Comparison of ENCODE assay signal across 8 mouse cellular contexts in the genomic region with DNA sequence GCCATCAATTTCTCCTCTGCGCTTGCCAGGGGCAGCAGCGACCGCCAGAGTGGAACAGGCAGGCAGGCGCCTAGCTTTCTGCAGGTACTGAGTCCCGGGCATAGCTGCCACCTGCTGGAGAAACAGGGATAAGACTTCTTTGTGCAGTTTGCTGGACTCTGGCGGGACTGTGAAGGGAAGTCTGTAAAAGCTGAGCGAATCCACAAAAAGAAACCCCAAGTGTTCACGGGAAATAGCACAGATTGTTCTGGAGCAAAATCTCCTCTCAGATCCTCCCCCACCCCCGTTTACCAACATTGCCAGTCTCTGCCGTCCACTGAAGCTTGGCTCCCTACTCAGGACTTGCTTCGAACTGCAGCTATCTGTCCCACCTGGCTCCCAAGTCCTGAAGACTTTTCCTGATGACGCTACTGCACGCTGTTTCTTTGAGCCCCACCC. TPM values are rescaled to one million over a fixed set of nuclear protein-coding genes. Genes with fewer than 3 reads are reported as not detected.
DNase-seq lines count a peak whose midpoint lies in the region; ATAC-seq and TF ChIP-seq lines count a peak whose summit lies in the region.

No protein-coding gene starts in this region.

- H3K27ac ChIP-seq in MEL (ENCODE audit: control insufficient read depth, low read depth, low read length), result no peak overlapping the region
- no peak overlapping the region for H3K27ac ChIP-seq in forebrain, postnatal 0 days (ENCODE audit: low read depth, low read length)
- no peak overlapping the region for H3K27ac ChIP-seq in lung, postnatal 0 days (ENCODE audit: low read length)

- TF ChIP-seq EP300 in MEL (IDR thresholded peaks at IDR 0.05; ENCODE audit: low read depth in 1 of 2, low read length in 2 of 2), result no peak
- no peak for TF ChIP-seq EP300 in lung, postnatal 0 days (IDR thresholded peaks at IDR 0.05)

- peak; percentile 81 for DNase-seq in MEL (ENCODE audit: low read depth, low spot score)
- peak; percentile 79 to 84 for DNase-seq in cerebellum, adult 18-20 months
- DNase-seq in forebrain, postnatal 0 days, result peak; percentile 88
- peak; percentile 80 for DNase-seq in heart, postnatal 4 days
- DNase-seq in layer of hippocampus, adult 9-11 months, result peak; percentile 83
- DNase-seq in lung, postnatal 0 days (ENCODE audit: low spot score), result peak; percentile 84
- DNase-seq in ovary, postnatal 10 days (ENCODE audit: low spot score), result peak; percentile 9
- DNase-seq in thymus, postnatal 0 days (ENCODE audit: low spot score), result peak; percentile 70

- H3K9ac ChIP-seq in MEL (ENCODE audit: control insufficient read depth, low read depth, low read length, poor library complexity, severe bottlenecking), result no peak overlapping the region
- H3K9ac ChIP-seq in forebrain, postnatal 0 days, result no peak overlapping the region
- H3K9ac ChIP-seq in lung, postnatal 0 days (replicated peaks; ENCODE audit: low read depth), result no peak overlapping the region

- ATAC-seq in forebrain, postnatal 0 days, result peak; percentile 50
- ATAC-seq in lung, postnatal 0 days, result peak; percentile 88

- TF ChIP-seq POLR2A in MEL (IDR thresholded peaks at IDR 0.05; ENCODE audit: control insufficient read depth in 1 of 2, insufficient read depth in 1 of 2, low read depth in 1 of 2, low read length in 2 of 2, poor library complexity in 1 of 2), result no peak

- peaks cover 5% of the 10 kb centered on the region in 2 experiments for H3K27me3 ChIP-seq in MEL (ENCODE audit: control insufficient read depth in 1 of 2, insufficient read depth in 2 of 2, low read length in 2 of 2)
- no peaks in the 10 kb centered on the region for H3K27me3 ChIP-seq in forebrain, postnatal 0 days (ENCODE audit: insufficient read depth, low read length)
- 0 out of 2 replicates have a peak, but pooled peaks cover 3% of the 10 kb centered on the region for H3K27me3 ChIP-seq in lung, postnatal 0 days (replicated peaks; ENCODE audit: insufficient read depth, low read length)

- TF ChIP-seq RAD21 in MEL (IDR thresholded peaks at IDR 0.05; ENCODE audit: low read depth, low read length), result peak; percentile 77

- H3K4me3 ChIP-seq in MEL (ENCODE audit: control insufficient read depth in 1 of 2, insufficient read depth in 1 of 2, low read depth in 2 of 2, low read length in 2 of 2), result no peak overlapping the region
- no peak overlapping the region for H3K4me3 ChIP-seq in forebrain, postnatal 0 days (ENCODE audit: low read depth, low read length)
- H3K4me3 ChIP-seq in lung, postnatal 0 days (ENCODE audit: low read depth, low read length), result peak overlapping the region; percentile 23; the same call in 1 of the 2 replicates

- peaks cover 0 to 4% of the 10 kb centered on the region in 2 experiments; a peak in 1 of 4 replicates for H3K4me1 ChIP-seq in MEL (ENCODE audit: control insufficient read depth in 1 of 2, insufficient read depth in 2 of 2, low read length in 2 of 2)
- peaks cover 33% of the 10 kb centered on the region for H3K4me1 ChIP-seq in forebrain, postnatal 0 days (ENCODE audit: insufficient read depth)
- no peaks in the 10 kb centered on the region for H3K4me1 ChIP-seq in lung, postnatal 0 days (ENCODE audit: insufficient read depth, low read depth, low read length)

- WGBS in forebrain, postnatal 0 days, result 3% methylated on average over 13 of the region's 13 CpGs
- 7% methylated on average over 13 of the region's 13 CpGs for WGBS in lung, postnatal 0 days

- peak overlapping the region; percentile 26 for H3K4me2 ChIP-seq in forebrain, postnatal 0 days (ENCODE audit: low read depth)
- peak overlapping the region; percentile 46 for H3K4me2 ChIP-seq in lung, postnatal 0 days (replicated peaks; ENCODE audit: low read depth, low read length)

- H3K36me3 ChIP-seq in MEL (ENCODE audit: control insufficient read depth in 1 of 2, insufficient read depth in 2 of 2, low read length in 2 of 2), result no peaks in the 10 kb centered on the region; a peak in 1 of 4 replicates
- no peaks in the 10 kb centered on the region for H3K36me3 ChIP-seq in forebrain, postnatal 0 days (ENCODE audit: insufficient read depth)
- H3K36me3 ChIP-seq in lung, postnatal 0 days (ENCODE audit: insufficient read depth, low read length), result no peaks in the 10 kb centered on the region

- H3K79me2 ChIP-seq in MEL (ENCODE audit: control insufficient read depth, insufficient read depth, low read length, poor library complexity), result no peaks in the 10 kb centered on the region

- TF ChIP-seq CTCF in MEL (IDR thresholded peaks at IDR 0.05 in 2 of 3, conservative IDR thresholded peaks at IDR 0.05 in 1 of 3; ENCODE audit: control insufficient read depth in 1 of 3, insufficient read depth in 1 of 3, low read depth in 2 of 3, low read length in 3 of 3, poor library complexity in 1 of 3, severe bottlenecking in 1 of 3), result peak; percentile 56 to 86 (median 84)
- peak; percentile 88 for TF ChIP-seq CTCF in forebrain, postnatal 0 days (IDR thresholded peaks at IDR 0.05; ENCODE audit: low read depth)
- TF ChIP-seq CTCF in lung, postnatal 0 days (IDR thresholded peaks at IDR 0.05), result peak; percentile 85

- no peaks in the 10 kb centered on the region for H3K9me3 ChIP-seq in MEL (replicated peaks; ENCODE audit: insufficient read depth, low read length)
- no peaks in the 10 kb centered on the region for H3K9me3 ChIP-seq in forebrain, postnatal 0 days (ENCODE audit: low read length)
- no peaks in the 10 kb centered on the region for H3K9me3 ChIP-seq in lung, postnatal 0 days (ENCODE audit: low read length)

TF ChIP-seq in MEL, 35 proteins besides CTCF, POLR2A, EP300 and RAD21:
- TF ChIP-seq ZC3H11A (IDR thresholded peaks at IDR 0.05; ENCODE audit: low read depth, low read length) (peak; percentile 58; the same call in 1 of the 2 replicates), MXI1 (IDR thresholded peaks at IDR 0.05; ENCODE audit: low read depth, low read length) (no peak), E2F4 (IDR thresholded peaks at IDR 0.05; ENCODE audit: borderline replicate concordance, low read depth, low read length) (no peak), MEF2A (IDR thresholded peaks at IDR 0.05; ENCODE audit: extremely low read depth, insufficient replicate concordance, low read depth, low read length, poor library complexity, severe bottlenecking) (no peak), SMC3 (IDR thresholded peaks at IDR 0.05; ENCODE audit: low read depth, low read length) (peak; percentile 90)
TF ChIP-seq in MEL: peak in this region for 2.

RNA-seq across cellular contexts. Expression of gene Celf6, which starts 7.2 kb away (rescaled TPM):
- total RNA-seq in MEL (2012; rRNA removed), result not detected in 2 replicates
- polyA plus RNA-seq in MEL (2012; ENCODE audit: insufficient read depth in 1 of 2, insufficient read length in 2 of 2, low read depth in 1 of 2, low replicate concordance in 2 of 2, missing spikeins in 1 of 2), result under 1 TPM in 1 of 2 experiments, not detected in 1; 0.13 TPM
- total RNA-seq in forebrain, postnatal 0 days (2014; rRNA removed), result 53.8 and 97.6 TPM in 2 replicates
- polyA plus RNA-seq in forebrain, postnatal 0 days (2015; fragmentation: Nextera tagmentation; extraction: Ambion mirVana), result 19.3 and 41.7 TPM in 2 replicates
- under 1 TPM; 0.09 to 0.12 TPM for total RNA-seq in heart, postnatal 4 days (2021)
- 0.16 and 0.25 TPM in 2 replicates for polyA plus RNA-seq in lung, postnatal 0 days (2015; fragmentation: Nextera tagmentation; extraction: Ambion mirVana)
- 0.08 TPM in 1 of 2 replicates, not detected in the other for polyA plus RNA-seq in thymus, postnatal 0 days (2015; fragmentation: Nextera tagmentation; extraction: Ambion mirVana)

RNA-seq across cellular contexts. Expression of gene Parp6, which starts 32.2 kb away (rescaled TPM):
- 5.9 and 6.4 TPM in 2 replicates for total RNA-seq in MEL (2012; rRNA removed)
- polyA plus RNA-seq in MEL (2012; ENCODE audit: insufficient read depth in 1 of 2, insufficient read length in 2 of 2, low read depth in 1 of 2, low replicate concordance in 2 of 2, missing spikeins in 1 of 2), result 10 to 100 TPM in 1 of 2 experiments, not detected in 1; 13.8 TPM
- 133 and 137 TPM in 2 replicates for total RNA-seq in forebrain, postnatal 0 days (2014; rRNA removed)
- 181 and 195 TPM in 2 replicates for polyA plus RNA-seq in forebrain, postnatal 0 days (2015; fragmentation: Nextera tagmentation; extraction: Ambion mirVana)
- 10 to 100 TPM; 16.7 to 17.3 TPM for total RNA-seq in heart, postnatal 4 days (2021)
- 18.3 and 22.1 TPM in 2 replicates for polyA plus RNA-seq in lung, postnatal 0 days (2015; fragmentation: Nextera tagmentation; extraction: Ambion mirVana)
- 23.7 and 25.2 TPM in 2 replicates for polyA plus RNA-seq in thymus, postnatal 0 days (2015; fragmentation: Nextera tagmentation; extraction: Ambion mirVana)

RNA-seq across cellular contexts. Expression of gene Tmem202, which starts 45.2 kb away (rescaled TPM):
- total RNA-seq in MEL (2012; rRNA removed), result 0.23 and 0.50 TPM in 2 replicates
- not detected for polyA plus RNA-seq in MEL (2012; ENCODE audit: insufficient read depth in 1 of 2, insufficient read length in 2 of 2, low read depth in 1 of 2, low replicate concordance in 2 of 2, missing spikeins in 1 of 2)
- 0.38 and 1.8 TPM in 2 replicates for total RNA-seq in forebrain, postnatal 0 days (2014; rRNA removed)
- polyA plus RNA-seq in forebrain, postnatal 0 days (2015; fragmentation: Nextera tagmentation; extraction: Ambion mirVana), result 1.2 TPM in 2 replicates
- under 1 TPM; 0.23 to 0.71 TPM for total RNA-seq in heart, postnatal 4 days (2021)
- polyA plus RNA-seq in lung, postnatal 0 days (2015; fragmentation: Nextera tagmentation; extraction: Ambion mirVana), result 0.57 and 0.83 TPM in 2 replicates
- polyA plus RNA-seq in thymus, postnatal 0 days (2015; fragmentation: Nextera tagmentation; extraction: Ambion mirVana), result 0.23 and 0.72 TPM in 2 replicates

RNA-seq across cellular contexts. Expression of gene Hexa, which starts 45.5 kb away (rescaled TPM):
- 38.0 and 44.3 TPM in 2 replicates for total RNA-seq in MEL (2012; rRNA removed)
- 10 to 100 TPM in 1 of 2 experiments, not detected in 1; 54.0 TPM for polyA plus RNA-seq in MEL (2012; ENCODE audit: insufficient read depth in 1 of 2, insufficient read length in 2 of 2, low read depth in 1 of 2, low replicate concordance in 2 of 2, missing spikeins in 1 of 2)
- 48.1 and 50.7 TPM in 2 replicates for total RNA-seq in forebrain, postnatal 0 days (2014; rRNA removed)
- 46.3 and 49.9 TPM in 2 replicates for polyA plus RNA-seq in forebrain, postnatal 0 days (2015; fragmentation: Nextera tagmentation; extraction: Ambion mirVana)
- 10 to 100 TPM; 33.4 to 33.7 TPM for total RNA-seq in heart, postnatal 4 days (2021)
- 61.6 and 69.9 TPM in 2 replicates for polyA plus RNA-seq in lung, postnatal 0 days (2015; fragmentation: Nextera tagmentation; extraction: Ambion mirVana)
- 39.9 and 47.7 TPM in 2 replicates for polyA plus RNA-seq in thymus, postnatal 0 days (2015; fragmentation: Nextera tagmentation; extraction: Ambion mirVana)

Comparison
In these comparisons a context has a peak if more than half of its experiments do, and no peak if none do; other contexts are left out.
1. DNase-seq: peak in every context shown above with its lines; median percentile 88 in forebrain, postnatal 0 days; 84 in lung, postnatal 0 days; 83 in layer of hippocampus, adult 9-11 months; 82 in cerebellum, adult 18-20 months; 81 in MEL; 80 in heart, postnatal 4 days; 70 in thymus, postnatal 0 days; 9 in ovary, postnatal 10 days.
2. RNA of gene Celf6, which starts 7.2 kb away (polyA plus RNA-seq): 19.3 to 41.7 TPM in forebrain, postnatal 0 days; 0.16 to 0.25 TPM in lung, postnatal 0 days, 0.13 TPM in MEL and 0.08 TPM in thymus, postnatal 0 days; every median in the first group is over 10 times any median in the second.
3. Peak in every context shown above with its lines, with median percentiles within 50 percentile points of each other: CTCF ChIP-seq.